Comparison of ENCODE assay signal across 17 mouse cellular contexts in the genomic region with DNA sequence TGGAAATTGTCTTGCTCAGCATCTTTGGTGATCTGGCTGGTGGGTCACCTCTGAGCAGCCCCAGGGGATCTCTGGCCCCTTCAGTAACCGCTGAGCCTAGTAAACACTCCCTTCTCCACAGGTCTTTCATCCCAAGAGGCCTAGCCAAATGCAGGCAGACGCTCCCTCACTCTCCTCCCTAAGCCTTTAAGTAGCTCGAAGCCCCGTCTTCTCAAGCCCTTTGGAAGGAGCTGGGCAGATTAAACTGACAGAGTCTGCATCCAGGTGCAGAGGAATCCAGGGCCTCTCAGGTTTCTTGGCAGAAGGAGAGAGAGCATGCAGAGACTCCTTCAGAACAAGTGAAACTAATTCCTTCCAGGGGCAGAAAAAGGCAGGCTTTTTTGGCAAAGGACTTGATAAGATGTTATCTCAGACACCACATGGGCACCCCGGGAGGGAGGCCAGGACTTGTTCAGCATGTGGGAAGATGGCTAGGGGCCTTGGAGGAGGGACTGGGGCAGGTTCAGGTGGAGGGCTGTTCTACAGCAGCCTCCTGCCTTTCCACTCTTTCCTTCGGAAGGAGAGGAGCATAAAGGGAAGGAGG. TPM values are rescaled to one million over a fixed set of nuclear protein-coding genes. Genes with fewer than 3 reads are reported as not detected.
A peak's percentile ranks its signal among the peaks of the same experiment; 100 is the strongest.
DNase-seq lines count a peak whose midpoint lies in the region; ATAC-seq and TF ChIP-seq lines count a peak whose summit lies in the region.
"Had no signal": no experiment of that assay in that cellular context is flagged by ENCODE, and none has a peak within 500 bp of the region (broad histone marks: within the 10 kb centered on the region; RNA-seq: fewer than 3 reads in every experiment).

No protein-coding gene starts in this region.

- WGBS in lung, embryonic 15.5 days: 10% methylated on average over 6 of the region's 6 CpGs
- 17% methylated on average over 6 of the region's 6 CpGs for WGBS in limb, embryonic 14.5 days

- intact Hi-C loops in gastrocnemius, postnatal 36 days (cut with DNase I): no loop called here

- H3K9ac ChIP-seq in lung, embryonic 15.5 days: no peak overlapping the region
- 0 out of 2 replicates have a peak overlapping the region, but pooled peaks have one; percentile 21 for H3K9ac ChIP-seq in limb, embryonic 14.5 days (ENCODE audit: low read depth, low read length, severe bottlenecking)
- H3K9ac ChIP-seq: forebrain, postnatal 0 days; liver, embryonic 15.5 days; midbrain, embryonic 15.5 days had no signal

- no peak overlapping the region for H3K4me2 ChIP-seq in lung, embryonic 15.5 days
- H3K4me2 ChIP-seq in limb, embryonic 14.5 days (replicated peaks; ENCODE audit: low read depth, low read length, severe bottlenecking): no peak overlapping the region
- H3K4me2 ChIP-seq: liver, embryonic 15.5 days; midbrain, embryonic 15.5 days had no signal

- H3K9me3 ChIP-seq in lung, embryonic 15.5 days: no peaks in the 10 kb centered on the region
- no peaks in the 10 kb centered on the region for H3K9me3 ChIP-seq in limb, embryonic 14.5 days (ENCODE audit: control insufficient read depth, low read length)
- H3K9me3 ChIP-seq: liver, embryonic 15.5 days; midbrain, embryonic 15.5 days had no signal

- H3K36me3 ChIP-seq in lung, embryonic 15.5 days: no peaks in the 10 kb centered on the region
- no peaks in the 10 kb centered on the region for H3K36me3 ChIP-seq in limb, embryonic 14.5 days (ENCODE audit: control insufficient read depth, insufficient read depth, low read length)
- H3K36me3 ChIP-seq: liver, embryonic 15.5 days; midbrain, embryonic 15.5 days had no signal

- H3K27me3 ChIP-seq in lung, embryonic 15.5 days: no peaks in the 10 kb centered on the region
- no peaks in the 10 kb centered on the region for H3K27me3 ChIP-seq in limb, embryonic 14.5 days (ENCODE audit: control insufficient read depth, insufficient read depth, low read length)
- H3K27me3 ChIP-seq: midbrain, embryonic 15.5 days had no signal

- peaks cover 28% of the 10 kb centered on the region for H3K4me1 ChIP-seq in lung, embryonic 15.5 days
- H3K4me1 ChIP-seq in limb, embryonic 14.5 days (ENCODE audit: control insufficient read depth, insufficient read depth, low read length): peaks cover 13% of the 10 kb centered on the region; the same call in 1 of the 2 replicates
- H3K4me1 ChIP-seq: liver, embryonic 15.5 days had no signal

- no peak for ATAC-seq in cerebellum, adult (ENCODE audit: insufficient number of reproducible peaks, low FRiP score, low TSS enrichment)
- ATAC-seq in lung, embryonic 15.5 days (ENCODE audit: borderline replicate concordance, extremely low read depth, low FRiP score, low TSS enrichment): no peak
- ATAC-seq in limb, embryonic 14.5 days (ENCODE audit: low FRiP score, low read depth): no peak
- ATAC-seq: forebrain, postnatal 0 days; hindbrain, embryonic 16.5 days; midbrain, embryonic 15.5 days had no signal

- DNase-seq in cerebellum, postnatal 10 days: peak; percentile 59 to 67
- DNase-seq in lung, adult 18-20 months: no peak
- peak; percentile 58 for DNase-seq in NIH3T3 (ENCODE audit: low read depth)
- peak; percentile 40 for DNase-seq in limb, embryonic 14.5 days (ENCODE audit: low spot score)
- no peak for DNase-seq in ovary, adult 18-20 months (ENCODE audit: low spot score)
- no peak for DNase-seq in gastrocnemius, postnatal 36 days
- DNase-seq: adrenal gland, postnatal 10 days; forebrain, postnatal 0 days; heart, postnatal 14 days; kidney, adult 8-10 months; left cerebral cortex, postnatal 4 days had no signal

- TF ChIP-seq POLR2A in limb, embryonic 14.5 days (IDR thresholded peaks at IDR 0.05; ENCODE audit: borderline replicate concordance, extremely low read depth, insufficient read depth, insufficient read length): no peak

- H3K4me3 ChIP-seq in lung, embryonic 15.5 days: no peak overlapping the region
- no peak overlapping the region for H3K4me3 ChIP-seq in limb, embryonic 14.5 days (replicated peaks; ENCODE audit: low read length)
- H3K4me3 ChIP-seq: erythroblast, embryonic 14.5 days; liver, embryonic 15.5 days; midbrain, embryonic 15.5 days had no signal

- H3K27ac ChIP-seq in lung, embryonic 15.5 days: peak overlapping the region; percentile 31; the same call in 1 of the 2 replicates
- no peak overlapping the region for H3K27ac ChIP-seq in limb, embryonic 14.5 days (replicated peaks; ENCODE audit: low read depth, low read length)
- H3K27ac ChIP-seq: liver, embryonic 15.5 days; midbrain, embryonic 15.5 days had no signal

RNA-seq across cellular contexts. Expression of a gene that starts 39.4 kb away (rescaled TPM):
- 1,944 and 2,059 TPM in 2 replicates for polyA plus RNA-seq in lung, embryonic 15.5 days (2015; fragmentation: Nextera tagmentation; extraction: Ambion mirVana)
- 1,741 and 2,064 TPM in 2 replicates for polyA plus RNA-seq in limb, embryonic 14.5 days (2012; rRNA removed)
- 2,065 and 2,257 TPM in 2 replicates for polyA plus RNA-seq in limb, embryonic 14.5 days (2014; fragmentation: Nextera tagmentation; extraction: Ambion mirVana)
- total RNA-seq in gastrocnemius, postnatal 36 days (2021): 100 to 1,000 TPM; 572 to 675 TPM

RNA-seq across cellular contexts. Expression of a gene that starts 47.2 kb away (rescaled TPM):
- 0.29 and 0.41 TPM in 2 replicates for polyA plus RNA-seq in lung, embryonic 15.5 days (2015; fragmentation: Nextera tagmentation; extraction: Ambion mirVana)
- polyA plus RNA-seq in limb, embryonic 14.5 days (2012; rRNA removed): 1.3 TPM in 2 replicates
- polyA plus RNA-seq in limb, embryonic 14.5 days (2014; fragmentation: Nextera tagmentation; extraction: Ambion mirVana): 1.1 and 1.4 TPM in 2 replicates
- total RNA-seq in gastrocnemius, postnatal 36 days (2021): under 1 TPM in 1 of 2 experiments, not detected in 1; 0.05 TPM
- polyA plus RNA-seq: erythroblast, embryonic 14.5 days; liver, embryonic 15.5 days had no signal

Comparison
In these comparisons a context has a peak if more than half of its experiments do, and no peak if none do; other contexts are left out.
1. DNase-seq: peak in cerebellum, postnatal 10 days (2 of 2), NIH3T3 (single experiment) and limb, embryonic 14.5 days (single experiment); none in lung, adult 18-20 months (0 of 2), ovary, adult 18-20 months (single experiment) and gastrocnemius, postnatal 36 days (0 of 2).